Mouse (Mus musculus): Measurements from ENCODE around the gene Lrrc4b.

GRCm38 (mm10) chr7:44492166-44492826 lies 63.5 kb downstream of the Lrrc4b start:
- TF ChIP-seq CTCF (IDR thresholded peaks at IDR 0.05; ENCODE audit: extremely low read depth, insufficient read depth, insufficient read length, insufficient replicate concordance) (no peak), POLR2A (IDR thresholded peaks at IDR 0.05; ENCODE audit: low read depth, low read length) (no peak)

All from spleen, adult 2 months (tissue).